Mouse (Mus musculus) lung, postnatal 0 days (tissue): ENCODE data around the gene Eid3.

ENCODE experiments used
- CTCF ChIP-seq: IDR thresholded peaks from 2 replicates; pipeline ENCODE4 v1.5.1; 2016; ENCODE audit warnings: antibody characterized with exemption, mild to moderate bottlenecking
- EP300 ChIP-seq: IDR thresholded peaks from 2 replicates; pipeline ENCODE4 v1.6.1; 2016; ENCODE audit warnings: antibody characterized with exemption, mild to moderate bottlenecking, control low read depth

DNA sequence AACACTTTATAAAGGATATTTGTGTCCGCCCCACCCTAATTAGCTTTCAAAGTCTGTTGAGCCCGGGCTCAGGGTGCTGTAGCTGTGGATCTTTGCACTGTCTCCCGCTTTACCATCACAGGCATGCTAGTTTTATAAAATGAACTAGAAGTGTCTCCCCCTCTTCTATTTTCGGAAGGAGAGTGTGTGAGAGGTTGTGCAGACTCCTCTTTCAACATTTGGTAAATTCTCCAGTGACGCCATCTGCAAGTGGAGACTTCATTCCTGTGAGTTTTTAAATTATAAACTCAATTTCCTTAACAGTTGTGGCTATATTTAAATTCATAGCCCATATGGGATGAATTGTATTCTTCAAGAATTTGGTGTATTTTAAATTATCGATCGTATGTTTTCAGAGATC lies 42.1 kb downstream of the Eid3 start:
- TF ChIP-seq CTCF: no peak
- TF ChIP-seq EP300: no peak
